ENCODE assay signal across 20 mouse cellular contexts in the genomic region with DNA sequence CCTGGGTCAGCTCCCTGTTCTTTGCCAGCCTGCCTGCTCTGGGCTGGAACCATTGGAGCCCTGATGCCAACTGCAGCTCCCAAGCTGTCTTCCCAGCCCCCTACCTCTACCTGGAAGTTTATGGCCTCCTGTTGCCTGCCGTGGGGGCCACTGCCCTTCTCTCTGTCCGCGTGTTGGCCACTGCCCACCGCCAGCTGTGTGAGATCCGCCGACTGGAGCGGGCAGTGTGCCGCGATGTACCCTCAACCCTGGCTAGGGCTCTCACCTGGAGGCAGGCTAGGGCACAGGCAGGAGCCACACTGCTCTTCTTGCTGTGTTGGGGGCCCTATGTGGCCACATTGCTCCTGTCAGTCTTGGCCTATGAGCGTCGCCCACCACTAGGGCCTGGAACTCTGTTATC. TPM values are rescaled to one million over a fixed set of nuclear protein-coding genes. Genes with fewer than 3 reads are reported as not detected.
A peak's percentile ranks its signal among the peaks of the same experiment; 100 is the strongest.
DNase-seq lines count a peak whose midpoint lies in the region; TF ChIP-seq lines count a peak whose summit lies in the region.
"Had no signal": no experiment of that assay in that cellular context is flagged by ENCODE, and none has a peak within 500 bp of the region (broad histone marks: within the 10 kb centered on the region; RNA-seq: fewer than 3 reads in every experiment).

No protein-coding gene starts in this region.

- H3K27ac ChIP-seq in layer of hippocampus, adult 2 months, result no peak overlapping the region
- H3K27ac ChIP-seq: embryonic facial prominence, embryonic 13.5 days; forebrain, embryonic 13.5 days; heart, adult 2 months; hindbrain, embryonic 10.5 days; hindbrain, embryonic 14.5 days; intestine, embryonic 15.5 days had no signal

- no peak overlapping the region for H3K4me3 ChIP-seq in layer of hippocampus, adult 2 months
- H3K4me3 ChIP-seq: embryonic facial prominence, embryonic 13.5 days; forebrain, embryonic 13.5 days; heart, adult 2 months; heart, embryonic 12.5 days; hindbrain, embryonic 10.5 days; intestine, embryonic 15.5 days had no signal

- no peak for DNase-seq in layer of hippocampus, adult 2 months (ENCODE audit: low spot score in 2 of 2)
- DNase-seq in layer of hippocampus, adult 11-12 months (ENCODE audit: low spot score), result no peak
- DNase-seq in ES-CJ7 (ENCODE audit: low read depth, low spot score), result peak; percentile 32
- peak; percentile 40 for DNase-seq in R1 (ENCODE audit: low read depth, low spot score)
- no peak for DNase-seq in adrenal gland, adult 8-10 months
- no peak for DNase-seq in frontal cortex, postnatal 25 days (ENCODE audit: low spot score in 2 of 2)
- DNase-seq: adrenal gland, postnatal 10 days; cerebellum, adult 11 months; cerebellum, adult 9-10 months; cerebellum, postnatal 36 days; gastrocnemius, postnatal 36 days; heart, adult 2 months had no signal

- TF ChIP-seq CTCF in layer of hippocampus, adult 2 months (conservative IDR thresholded peaks at IDR 0.05), result 0 out of 2 replicates have a peak, but pooled peaks have one; percentile 13

RNA-seq across cellular contexts. Expression of a gene that starts 0.6 kb away (rescaled TPM):
- not detected for total RNA-seq in layer of hippocampus, adult 2 months (2021)
- total RNA-seq in adrenal gland, adult 8-10 months (2022), result not detected
- total RNA-seq: gastrocnemius, adult 8-10 months; gastrocnemius, postnatal 36 days; heart, adult 2 months; heart, postnatal 25 days had no signal

RNA-seq across cellular contexts. Expression of a gene that starts 5.5 kb away (rescaled TPM):
- 100 to 1,000 TPM; 153 to 155 TPM for total RNA-seq in layer of hippocampus, adult 2 months (2021)
- 100 to 1,000 TPM; 174 to 226 (median 192) TPM for total RNA-seq in adrenal gland, adult 8-10 months (2022)

RNA-seq across cellular contexts. Expression of a gene that starts 5.7 kb away (rescaled TPM):
- total RNA-seq in layer of hippocampus, adult 2 months (2021), result 100 to 1,000 TPM; 171 to 185 TPM
- 10 to 100 TPM; 68.1 to 76.1 (median 74.6) TPM for total RNA-seq in adrenal gland, adult 8-10 months (2022)

RNA-seq across cellular contexts. Expression of a gene that starts 26.4 kb away (rescaled TPM):
- total RNA-seq in layer of hippocampus, adult 2 months (2021), result 10 to 100 TPM; 23.3 to 23.9 TPM
- total RNA-seq in adrenal gland, adult 8-10 months (2022), result 100 to 1,000 TPM; 123 to 136 (median 131) TPM

RNA-seq across cellular contexts. Expression of a gene that starts 43.1 kb away (rescaled TPM):
- total RNA-seq in layer of hippocampus, adult 2 months (2021), result 100 to 1,000 TPM; 393 to 396 TPM
- 100 to 1,000 TPM; 171 to 184 (median 181) TPM for total RNA-seq in adrenal gland, adult 8-10 months (2022)

Comparison
In these comparisons a context has a peak if more than half of its experiments do, and no peak if none do; other contexts are left out.
1. DNase-seq: peak in ES-CJ7 (single experiment) and R1 (single experiment); none in layer of hippocampus, adult 2 months (0 of 2), layer of hippocampus, adult 11-12 months (single experiment), adrenal gland, adult 8-10 months (single experiment) and frontal cortex, postnatal 25 days (0 of 2).